Mouse (Mus musculus): ENCODE measurements around the gene Hras.

DNA sequence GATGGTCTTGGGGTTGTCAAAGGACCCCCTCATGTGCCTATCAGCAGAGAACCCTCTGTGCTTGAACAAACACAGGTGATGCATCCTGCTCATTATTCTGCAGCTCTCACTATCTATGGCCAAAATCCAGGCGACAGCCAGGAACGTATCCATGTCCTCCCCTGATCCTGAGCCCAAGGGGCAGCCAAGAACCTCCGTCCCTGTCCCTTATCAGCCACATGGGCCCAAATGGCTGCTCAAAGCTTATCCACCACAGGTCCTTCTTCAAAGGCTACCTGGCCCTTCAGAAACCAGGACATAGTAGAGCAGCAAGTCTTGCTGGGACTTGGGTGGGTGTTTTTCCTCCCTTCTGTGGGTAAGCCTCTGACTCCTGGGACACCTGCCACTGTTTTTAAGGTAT lies 5.6 kb downstream of the Hras start:
- TF ChIP-seq CTCF (IDR thresholded peaks at IDR 0.05; ENCODE audit: insufficient read depth, low read length) (no peak), POLR2A (IDR thresholded peaks at IDR 0.05; ENCODE audit: borderline replicate concordance, extremely low read depth, low read depth, low read length) (no peak)
